Mouse (Mus musculus) cerebellum, adult 2 months (tissue): Measurements from ENCODE around the gene Ssr2.

Experiments
- CTCF ChIP-seq: fragments of 200-500 bp; IDR thresholded peaks from 2 replicates; pipeline ENCODE4 v1.5.1; 2011; ENCODE audit warnings: low read depth, mild to moderate bottlenecking, control low read depth, low read length, moderate library complexity, borderline replicate concordance; ENCODE audit not compliant: insufficient read depth
- POLR2A ChIP-seq: fragments of 200-500 bp; IDR thresholded peaks from 2 replicates; pipeline ENCODE4 v1.6.1; 2011; ENCODE audit warnings: low read length, control low read depth, borderline replicate concordance; ENCODE audit not compliant: insufficient read depth

GRCm38 (mm10) chr3:88604863-88605262 is 29.2 kb downstream of the Ssr2 start:
- TF ChIP-seq CTCF (no peak), POLR2A (no peak)
